Mouse (Mus musculus) CH12.LX (cell line): ENCODE results near the gene Otoa. TPM values are rescaled to one million over a fixed set of nuclear protein-coding genes. Genes with fewer than 3 reads are reported as not detected.

Experiments
- DNase-seq: peaks from one replicate; pipeline ENCODE4 v3.0.0-alpha.2; 2013; ENCODE audit errors: extremely low read depth
- H3K27ac ChIP-seq: 2 replicates; pipeline ENCODE4 v1.5.1; 2012; ENCODE audit warnings: low read depth, mild to moderate bottlenecking, control low read depth, moderate library complexity; ENCODE audit not compliant: insufficient read depth
- H3K27me3 ChIP-seq: replicated peaks from 2 replicates; pipeline ENCODE3; 2012; ENCODE audit warnings: inconsistent platforms
- H3K36me3 ChIP-seq, 2 experiments: replicated peaks in 1 of 2; 2 replicates each; pipeline versions ENCODE3 to v1.6.1; 2012; ENCODE audit warnings: inconsistent platforms in 1 of 2, low read length in 1 of 2, mild to moderate bottlenecking in 1 of 2, mixed read lengths in 1 of 2, moderate library complexity in 1 of 2; ENCODE audit not compliant: control insufficient read depth in 1 of 2, insufficient read depth in 1 of 2
- H3K4me1 ChIP-seq, 2 experiments: 2 replicates each; pipeline ENCODE4 v1.6.1; 2012; ENCODE audit warnings: inconsistent platforms in 1 of 2, moderate library complexity in 1 of 2; ENCODE audit not compliant: insufficient read depth in 2 of 2, control insufficient read depth in 1 of 2
- H3K4me2 ChIP-seq: 2 replicates; pipeline ENCODE4 v1.6.1; 2012; ENCODE audit warnings: low read depth, mild to moderate bottlenecking, control low read depth; ENCODE audit not compliant: poor library complexity, insufficient read depth, severe bottlenecking
- H3K4me3 ChIP-seq, 3 experiments: fragments of 150-350 bp in 1 of 3; sonication (generic) in 1 of 3; replicated peaks in 1 of 3; 2 replicates each; pipeline versions ENCODE3 to v1.5.1; 2011 to 2012; ENCODE audit warnings: low read depth in 2 of 3, low read length in 2 of 3, mild to moderate bottlenecking in 2 of 3, moderate library complexity in 2 of 3, control low read depth in 1 of 3, improper control_type of control experiment in 1 of 3, inconsistent platforms in 1 of 3, mixed read lengths in 1 of 3; ENCODE audit not compliant: poor library complexity in 1 of 3
- H3K79me2 ChIP-seq: replicated peaks from 2 replicates; pipeline ENCODE4 v1.6.1; 2012; ENCODE audit warnings: mild to moderate bottlenecking, moderate library complexity; ENCODE audit not compliant: control insufficient read depth, poor library complexity, insufficient read depth, severe bottlenecking; ENCODE audit errors: extremely low read depth
- H3K9ac ChIP-seq: 2 replicates; pipeline ENCODE4 v1.6.1; 2012; ENCODE audit warnings: low read depth, mild to moderate bottlenecking, control low read depth, moderate library complexity; ENCODE audit not compliant: insufficient read depth
- H3K9me3 ChIP-seq: replicated peaks from 2 replicates; pipeline ENCODE3; 2012; ENCODE audit warnings: low read length, inconsistent platforms, mixed read lengths
- CHD2 ChIP-seq: IDR thresholded peaks from 2 replicates; pipeline ENCODE4 v1.6.1; 2011; ENCODE audit warnings: low read length, improper control_type of control experiment
- ELF1 ChIP-seq: IDR thresholded peaks from 2 replicates; pipeline ENCODE4 v1.6.1; 2014; ENCODE audit warnings: low read depth, mild to moderate bottlenecking, inconsistent platforms, low read length, improper control_type of control experiment
- EP300 ChIP-seq: IDR thresholded peaks from 2 replicates; pipeline ENCODE4 v1.6.1; 2011; ENCODE audit warnings: low read length, improper control_type of control experiment
- ETS1 ChIP-seq: conservative IDR thresholded peaks from 2 replicates; pipeline ENCODE4 v1.6.1; 2012; ENCODE audit warnings: low read depth, mild to moderate bottlenecking, inconsistent platforms, low read length, improper control_type of control experiment, moderate library complexity
- HCFC1 ChIP-seq: IDR thresholded peaks from 2 replicates; pipeline ENCODE4 v1.6.1; 2012; ENCODE audit warnings: low read depth, mild to moderate bottlenecking, inconsistent platforms, low read length, improper control_type of control experiment
- IRF4 ChIP-seq: IDR thresholded peaks from 2 replicates; pipeline ENCODE4 v1.6.1; 2014; ENCODE audit warnings: low read depth, mild to moderate bottlenecking, inconsistent platforms, low read length, improper control_type of control experiment
- JUN ChIP-seq: IDR thresholded peaks from 2 replicates; pipeline ENCODE4 v1.6.1; 2011; ENCODE audit warnings: low read depth, mild to moderate bottlenecking, low read length, improper control_type of control experiment, moderate library complexity; ENCODE audit not compliant: insufficient read depth
- JUND ChIP-seq: conservative IDR thresholded peaks from 2 replicates; pipeline ENCODE4 v1.6.1; 2011; ENCODE audit warnings: low read depth, low read length, improper control_type of control experiment
- MXI1 ChIP-seq: IDR thresholded peaks from 2 replicates; pipeline ENCODE4 v1.6.1; 2011; ENCODE audit warnings: mild to moderate bottlenecking, low read depth, low read length, improper control_type of control experiment
- NELFE ChIP-seq: IDR thresholded peaks from 2 replicates; pipeline ENCODE4 v1.6.1; 2011; ENCODE audit warnings: low read depth, low read length, improper control_type of control experiment
- NRF1 ChIP-seq: IDR thresholded peaks from 2 replicates; pipeline ENCODE4 v1.6.1; 2014; ENCODE audit warnings: low read depth, mild to moderate bottlenecking, inconsistent platforms, low read length, improper control_type of control experiment, moderate library complexity
- POLR2A ChIP-seq: IDR thresholded peaks from 2 replicates; pipeline ENCODE4 v1.6.1; 2011; ENCODE audit warnings: low read depth, mild to moderate bottlenecking, improper control_type of control experiment, low read length
- RAD21 ChIP-seq: IDR thresholded peaks from 2 replicates; pipeline ENCODE4 v1.6.1; 2011; ENCODE audit warnings: low read depth, mild to moderate bottlenecking, low read length, improper control_type of control experiment, moderate library complexity
- RCOR1 ChIP-seq: conservative IDR thresholded peaks from 2 replicates; pipeline ENCODE4 v1.6.1; 2012; ENCODE audit warnings: low read depth, mild to moderate bottlenecking, inconsistent platforms, low read length, improper control_type of control experiment
- SIN3A ChIP-seq: IDR thresholded peaks from 2 replicates; pipeline ENCODE4 v1.6.1; 2012; ENCODE audit warnings: low read length, improper control_type of control experiment, inconsistent platforms
- TCF12 ChIP-seq: IDR thresholded peaks from 2 replicates; pipeline ENCODE4 v1.6.1; 2014; ENCODE audit warnings: low read depth, mild to moderate bottlenecking, inconsistent platforms, low read length, improper control_type of control experiment
- ZKSCAN1 ChIP-seq: IDR thresholded peaks from 2 replicates; pipeline ENCODE4 v1.6.1; 2012; ENCODE audit warnings: low read depth, inconsistent platforms, low read length, improper control_type of control experiment, borderline replicate concordance
- dilution Hi-C: fragments of 300-500 bp; cut with MboI; formaldehyde crosslinking; loops from 2 replicates; pipeline ENCODE4 v1.14.3; 2020; ENCODE audit warnings: low sequenced_read_pairs; ENCODE audit not compliant: extremely low pct_unique_long_range_greater_than_20kb, extremely low pct_ligation_motif_present
- in situ Hi-C: fragments of 300-500 bp; cut with MboI; formaldehyde crosslinking; loops from 3 replicates; pipeline ENCODE4 v1.14.3; 2019; ENCODE audit warnings: low sequenced_read_pairs, low pct_ligation_motif_present, low pct_unique_long_range_greater_than_20kb, mixed read lengths
- polyA plus RNA-seq: library from polyadenylated mRNA; unstranded; fragments of >175 nt; gene quantifications from 2 replicates; pipeline ENCODE4 v1.2.1, GENCODE M21; 2012; ENCODE audit warnings: low read depth; ENCODE audit not compliant: insufficient read length
- total RNA-seq, 2 experiments: library from RNA; depleted of rRNA; stranded (reverse); fragments of 300-350 nt in 1 of 2; fragments of >200 nt in 1 of 2; gene quantifications; 2 replicates each; pipeline ENCODE4 v1.2.3; 2012 to 2014

Otoa gene
- total and polyA plus RNA-seq, 3 experiments = 0.08 TPM; not detected in 2

DNA sequence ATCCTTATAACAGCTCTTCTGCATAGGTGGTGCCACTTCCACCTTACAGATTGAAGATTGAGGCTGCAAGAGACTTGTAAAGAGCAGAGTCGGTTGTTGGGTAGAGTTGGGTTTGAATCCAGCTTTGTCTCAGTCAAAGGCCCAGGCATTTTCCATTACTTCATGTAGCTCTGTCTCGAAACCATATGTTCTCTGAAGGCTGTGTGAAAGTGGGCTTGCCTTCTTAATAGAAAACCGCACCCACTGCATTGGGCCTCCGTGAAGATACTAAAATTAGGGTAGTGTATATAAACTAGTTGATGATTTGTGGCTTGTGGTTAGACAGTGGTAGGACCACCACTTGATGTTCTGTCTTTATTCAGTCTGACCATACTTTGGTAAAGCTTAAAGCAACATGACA lies 40.9 kb upstream of the Otoa start:
- in situ Hi-C loops = no loop called here
- peaks cover 59% of the 10 kb centered on the region for H3K79me2 ChIP-seq
- no peaks in the 10 kb centered on the region for H3K27me3 ChIP-seq
- no peak overlapping the region for H3K27ac ChIP-seq
- 0 out of 2 replicates have a peak overlapping the region, but pooled peaks have one; percentile 41 for H3K4me2 ChIP-seq
- peak; percentile 74 for TF ChIP-seq SIN3A
- TF ChIP-seq RCOR1 = no peak
- TF ChIP-seq EP300 = peak; percentile 63
- no peak for TF ChIP-seq TCF12
- no peak for TF ChIP-seq NELFE
- TF ChIP-seq ELF1 = no peak
- no peak for TF ChIP-seq MXI1
- no peak for TF ChIP-seq CHD2
- TF ChIP-seq IRF4 = 0 out of 2 replicates have a peak, but pooled peaks have one; percentile 19
- TF ChIP-seq POLR2A = no peak
- TF ChIP-seq ETS1 = peak; percentile 57; the same call in 1 of the 2 replicates
- TF ChIP-seq JUND = peak; percentile 39; the same call in 1 of the 2 replicates
- TF ChIP-seq JUN = peak; percentile 82
- H3K9ac ChIP-seq = no peak overlapping the region
- H3K36me3 ChIP-seq = peaks cover 0 to 15% of the 10 kb centered on the region in 2 experiments
- H3K4me1 ChIP-seq = peaks cover 4 to 34% of the 10 kb centered on the region in 2 experiments
- no peaks in the 10 kb centered on the region for H3K9me3 ChIP-seq
- H3K4me3 ChIP-seq = no peak overlapping the region
- dilution Hi-C loops = no loop called here
- DNase-seq = no peak

DNA sequence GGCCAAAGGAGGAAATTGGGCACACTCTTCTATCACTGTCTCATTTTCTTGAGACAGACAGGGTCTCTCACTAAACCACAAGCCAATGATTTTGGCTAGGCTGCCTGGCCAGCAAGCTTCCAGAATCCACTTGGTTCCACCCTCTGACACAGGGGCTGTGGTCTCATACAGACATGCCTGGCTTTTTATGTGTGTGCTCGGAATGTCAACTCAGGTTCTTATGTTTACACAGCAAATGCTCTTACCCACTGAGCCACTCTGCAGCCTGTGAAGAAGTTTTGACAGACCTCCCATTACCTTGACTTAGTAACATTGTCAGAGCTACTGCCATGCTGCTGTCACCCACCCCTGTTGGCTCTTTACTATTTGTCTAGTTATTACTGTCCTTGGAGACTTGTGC lies 39.5 kb upstream of the Otoa start:
- Histone ChIP-seq H3K4me2 (no peak overlapping the region), H3K36me3 (peaks cover 0 to 16% of the 10 kb centered on the region in 2 experiments), H3K4me1 (peaks cover 0 to 24% of the 10 kb centered on the region in 2 experiments; a peak in 3 of 4 replicates), H3K27me3 (no peaks in the 10 kb centered on the region), H3K9ac (no peak overlapping the region), H3K9me3 (no peaks in the 10 kb centered on the region), H3K79me2 (peaks cover 54% of the 10 kb centered on the region), H3K27ac (no peak overlapping the region), H3K4me3 (no peak overlapping the region)
- no peak for DNase-seq
- in situ Hi-C loops = no loop called here
- dilution Hi-C loops = no loop called here
- TF ChIP-seq ZKSCAN1 (no peak), NRF1 (no peak), JUN (no peak), HCFC1 (no peak), NELFE (no peak), RAD21 (no peak)
